ENCODE assay signal across 8 mouse cellular contexts in genomic region chr11:73006377-73006776, GRCm38 (mm10). TPM values are rescaled to one million over a fixed set of nuclear protein-coding genes. Genes with fewer than 3 reads are reported as not detected.
DNase-seq lines count a peak whose midpoint lies in the region; ATAC-seq and TF ChIP-seq lines count a peak whose summit lies in the region.

No protein-coding gene starts in this region.

- H3K27me3 ChIP-seq in embryonic facial prominence, embryonic 15.5 days: 0 out of 2 replicates have a peak, but pooled peaks cover 4% of the 10 kb centered on the region
- H3K27me3 ChIP-seq in intestine, embryonic 14.5 days (replicated peaks; ENCODE audit: control insufficient read depth, insufficient read depth, low read length): no peaks in the 10 kb centered on the region

- H3K4me3 ChIP-seq in bone marrow macrophage, adult 2 months (ENCODE audit: insufficient read depth, low read length): no peak overlapping the region
- no peak overlapping the region for H3K4me3 ChIP-seq in embryonic facial prominence, embryonic 15.5 days (replicated peaks)
- no peak overlapping the region for H3K4me3 ChIP-seq in intestine, embryonic 14.5 days (ENCODE audit: low read depth, low read length)

- 0 out of 2 replicates have a peak, but pooled peaks have one; percentile 21 for ATAC-seq in embryonic facial prominence, embryonic 15.5 days (ENCODE audit: insufficient number of reproducible peaks, low FRiP score, low TSS enrichment, low read depth)
- ATAC-seq in intestine, embryonic 14.5 days (replicated peaks; ENCODE audit: low FRiP score, low TSS enrichment, low read depth): peak; percentile 54; the same call in 1 of the 2 replicates

- peak; percentile 56 for TF ChIP-seq CTCF in bone marrow macrophage, adult 2 months (IDR thresholded peaks at IDR 0.05; ENCODE audit: low read depth, low read length)

- no peak overlapping the region for H3K9ac ChIP-seq in embryonic facial prominence, embryonic 15.5 days
- no peak overlapping the region for H3K9ac ChIP-seq in intestine, embryonic 14.5 days (ENCODE audit: low read length)

- WGBS in embryonic facial prominence, embryonic 15.5 days: 5% methylated on average over 2 of the region's 2 CpGs
- 8% methylated on average over 2 of the region's 2 CpGs for WGBS in intestine, embryonic 14.5 days

- H3K27ac ChIP-seq in bone marrow macrophage, adult 2 months (ENCODE audit: insufficient read depth, low read depth, low read length): no peak overlapping the region
- no peak overlapping the region for H3K27ac ChIP-seq in embryonic facial prominence, embryonic 15.5 days (replicated peaks)
- no peak overlapping the region for H3K27ac ChIP-seq in intestine, embryonic 14.5 days (ENCODE audit: low read depth)

- no peaks in the 10 kb centered on the region for H3K9me3 ChIP-seq in embryonic facial prominence, embryonic 15.5 days (replicated peaks)
- H3K9me3 ChIP-seq in intestine, embryonic 14.5 days (ENCODE audit: control insufficient read depth, low read length): no peaks in the 10 kb centered on the region

- no peaks in the 10 kb centered on the region for H3K4me1 ChIP-seq in bone marrow macrophage, adult 2 months (ENCODE audit: control insufficient read depth, insufficient read depth, low read length)
- H3K4me1 ChIP-seq in embryonic facial prominence, embryonic 15.5 days: 0 out of 2 replicates have a peak, but pooled peaks cover 4% of the 10 kb centered on the region
- no peaks in the 10 kb centered on the region for H3K4me1 ChIP-seq in intestine, embryonic 14.5 days (replicated peaks; ENCODE audit: control insufficient read depth, insufficient read depth, low read length)

- DNase-seq in 416B (ENCODE audit: low read depth): peak; percentile 84
- DNase-seq in CD4-positive helper T cell, adult 2 months (ENCODE audit: low read depth, low spot score): peak; percentile 78
- DNase-seq in intestine, embryonic 14.5 days (ENCODE audit: low spot score): peak; percentile 73
- peak; percentile 58 to 66 for DNase-seq in lung, adult 18-20 months
- DNase-seq in retina, adult 2 months (ENCODE audit: low read depth, low spot score): peak; percentile 76
- DNase-seq in urinary bladder, adult 2 months (ENCODE audit: low spot score): no peak

- H3K4me2 ChIP-seq in embryonic facial prominence, embryonic 15.5 days (replicated peaks): no peak overlapping the region
- H3K4me2 ChIP-seq in intestine, embryonic 14.5 days (ENCODE audit: low read length): no peak overlapping the region

- H3K36me3 ChIP-seq in embryonic facial prominence, embryonic 15.5 days: no peaks in the 10 kb centered on the region
- no peaks in the 10 kb centered on the region for H3K36me3 ChIP-seq in intestine, embryonic 14.5 days (ENCODE audit: control insufficient read depth, insufficient read depth, low read length)

- TF ChIP-seq POLR2A in bone marrow macrophage, adult 2 months (IDR thresholded peaks at IDR 0.05; ENCODE audit: borderline replicate concordance, low read depth, low read length): no peak

RNA-seq across cellular contexts. Expression of gene P2rx1, which starts 7.5 kb away (rescaled TPM):
- polyA plus RNA-seq in bone marrow macrophage, adult 2 months (2012; ENCODE audit: insufficient read depth, insufficient read length, missing spikeins): 0.39 TPM in 1 of 2 replicates, not detected in the other
- 2.6 and 2.8 TPM in 2 replicates for polyA plus RNA-seq in embryonic facial prominence, embryonic 15.5 days (2015; fragmentation: Nextera tagmentation; extraction: Ambion mirVana)
- 1.7 and 10.1 TPM in 2 replicates for polyA plus RNA-seq in intestine, embryonic 14.5 days (2014; fragmentation: Nextera tagmentation; extraction: Ambion mirVana)
- 542 and 648 TPM in 2 replicates for polyA plus RNA-seq in urinary bladder, adult 2 months (2012; rRNA removed)

RNA-seq across cellular contexts. Expression of gene Camkk1, which starts 12.4 kb away (rescaled TPM):
- not detected in 2 replicates for polyA plus RNA-seq in bone marrow macrophage, adult 2 months (2012; ENCODE audit: insufficient read depth, insufficient read length, missing spikeins)
- polyA plus RNA-seq in embryonic facial prominence, embryonic 15.5 days (2015; fragmentation: Nextera tagmentation; extraction: Ambion mirVana): 11.4 and 12.0 TPM in 2 replicates
- 4.4 and 4.5 TPM in 2 replicates for polyA plus RNA-seq in intestine, embryonic 14.5 days (2014; fragmentation: Nextera tagmentation; extraction: Ambion mirVana)
- 69.6 and 83.9 TPM in 2 replicates for polyA plus RNA-seq in urinary bladder, adult 2 months (2012; rRNA removed)

RNA-seq across cellular contexts. Expression of gene Ncbp3, which starts 41.2 kb away (rescaled TPM):
- polyA plus RNA-seq in bone marrow macrophage, adult 2 months (2012; ENCODE audit: insufficient read depth, insufficient read length, missing spikeins): 6.2 and 6.4 TPM in 2 replicates
- polyA plus RNA-seq in embryonic facial prominence, embryonic 15.5 days (2015; fragmentation: Nextera tagmentation; extraction: Ambion mirVana): 10.9 and 11.6 TPM in 2 replicates
- 10.0 and 11.9 TPM in 2 replicates for polyA plus RNA-seq in intestine, embryonic 14.5 days (2014; fragmentation: Nextera tagmentation; extraction: Ambion mirVana)
- polyA plus RNA-seq in urinary bladder, adult 2 months (2012; rRNA removed): 3.7 and 4.6 TPM in 2 replicates

RNA-seq across cellular contexts. Expression of gene Atp2a3, which starts 45.4 kb away (rescaled TPM):
- 6.7 TPM in 2 replicates for polyA plus RNA-seq in bone marrow macrophage, adult 2 months (2012; ENCODE audit: insufficient read depth, insufficient read length, missing spikeins)
- 4.0 and 5.0 TPM in 2 replicates for polyA plus RNA-seq in embryonic facial prominence, embryonic 15.5 days (2015; fragmentation: Nextera tagmentation; extraction: Ambion mirVana)
- 17.4 and 21.4 TPM in 2 replicates for polyA plus RNA-seq in intestine, embryonic 14.5 days (2014; fragmentation: Nextera tagmentation; extraction: Ambion mirVana)
- 24.7 and 35.1 TPM in 2 replicates for polyA plus RNA-seq in urinary bladder, adult 2 months (2012; rRNA removed)

Comparison
In these comparisons a context has a peak if more than half of its experiments do, and no peak if none do; other contexts are left out.
1. RNA of gene P2rx1, which starts 7.5 kb away (polyA plus RNA-seq): 542 to 648 TPM in urinary bladder, adult 2 months; 1.7 to 10.1 TPM in intestine, embryonic 14.5 days, 2.6 to 2.8 TPM in embryonic facial prominence, embryonic 15.5 days and 0.39 TPM in bone marrow macrophage, adult 2 months; every median in the first group is over 10 times any median in the second.